Mouse (Mus musculus): ENCODE data around the gene Arr3. TPM values are rescaled to one million over a fixed set of nuclear protein-coding genes. Genes with fewer than 3 reads are reported as not detected.

Gene Arr3
- polyA plus RNA-seq (2017; shearing (Covaris generic)) = not detected

GRCm38 (mm10) chrX:100605314-100605713 is at the start of gene Arr3:
Gene Arr3, plus strand, starts transcription at chrX:100605497.

GRCm38 (mm10) chrX:100571951-100572350 is 33.3 kb upstream of the Arr3 start, which contains the start of gene Awat1:
Gene Awat1, plus strand, starts transcription at chrX:100572251.

GRCm38 (mm10) chrX:100594791-100595190 is 10.5 kb upstream of the Arr3 start, which contains the start of gene P2ry4:
Gene P2ry4, minus strand, starts transcription at chrX:100594869.

GRCm38 (mm10) chrX:100625546-100625801 is 20.2 kb downstream of the Arr3 start, which contains the start of gene Kif4:
Gene Kif4, plus strand, starts transcription at chrX:100625737.

GRCm38 (mm10) chrX:100625802-100626793 is 20.8 kb downstream of the Arr3 start, which contains the start of gene Pdzd11:
Gene Pdzd11, minus strand, starts transcription at chrX:100626568.

Other genes starting within 250 kb of the Arr3 start
- not detected for gene Otud6a, start 176.5 kb upstream of the Arr3 start, polyA plus RNA-seq (2017; shearing (Covaris generic))
- under 1 TPM; 0.25 to 0.29 TPM for gene Awat2, start 162.8 kb upstream of the Arr3 start, polyA plus RNA-seq (2017; shearing (Covaris generic))
- gene Igbp1, start 111.2 kb upstream of the Arr3 start, polyA plus RNA-seq (2017; shearing (Covaris generic)) = 10 to 100 TPM; 38.6 to 46.2 TPM
- under 1 TPM; 0.07 to 0.08 TPM for gene Dgat2l6, start 80.7 kb upstream of the Arr3 start, polyA plus RNA-seq (2017; shearing (Covaris generic))
- under 1 TPM in 1 of 2 experiments, not detected in 1; 0.12 TPM for gene Awat1, start 33.2 kb upstream of the Arr3 start, polyA plus RNA-seq (2017; shearing (Covaris generic))
- gene P2ry4, start 10.6 kb upstream of the Arr3 start, polyA plus RNA-seq (2017; shearing (Covaris generic)) = under 1 TPM in 1 of 2 experiments, not detected in 1; 0.25 TPM
- gene Kif4, start 20.2 kb downstream of the Arr3 start, polyA plus RNA-seq (2017; shearing (Covaris generic)) = 1 to 10 TPM; 5.9 to 6.9 TPM
- 10 to 100 TPM; 52.3 to 60.7 TPM for gene Pdzd11, start 21.1 kb downstream of the Arr3 start, polyA plus RNA-seq (2017; shearing (Covaris generic))
- gene Gdpd2, start 124.4 kb downstream of the Arr3 start, polyA plus RNA-seq (2017; shearing (Covaris generic)) = not detected
- gene Dlg3, start 162.2 kb downstream of the Arr3 start, polyA plus RNA-seq (2017; shearing (Covaris generic)) = 1 to 10 TPM; 5.7 to 8.0 TPM

Measured in activated CD4-positive, CD25-positive, alpha-beta regulatory T cell (primary cell).